Mouse (Mus musculus): ENCODE results near the gene Gng12. TPM values are rescaled to one million over a fixed set of nuclear protein-coding genes. Genes with fewer than 3 reads are reported as not detected.

The Gng12 gene
- polyA plus RNA-seq, 2 experiments: 11.6 to 32.5 TPM

- H3K9ac ChIP-seq (replicated peaks): peak overlapping the region; percentile 98
- peak; percentile 68 to 72 (median 70) for DNase-seq (ENCODE audit: low read depth in 3 of 3, low spot score in 3 of 3)
- peak overlapping the region; percentile 96 for H3K27ac ChIP-seq
- WGBS (ENCODE audit: insufficient replicate concordance): 18% methylated on average over 19 of the region's 19 CpGs
- no peaks in the 10 kb centered on the region for H3K27me3 ChIP-seq (ENCODE audit: control insufficient read depth, insufficient read depth, low read length)
- peaks cover 14 to 19% of the 10 kb centered on the region in 2 experiments for H3K4me1 ChIP-seq (replicated peaks; ENCODE audit: control insufficient read depth in 2 of 2, insufficient read depth in 2 of 2, low read length in 1 of 2)
- peak; percentile 54; the same call in 1 of the 2 replicates for TF ChIP-seq EP300 (IDR thresholded peaks at IDR 0.05; ENCODE audit: low read depth)
- no peak for TF ChIP-seq CTCF (IDR thresholded peaks at IDR 0.05; ENCODE audit: low read depth)
- H3K36me3 ChIP-seq (replicated peaks; ENCODE audit: control insufficient read depth, insufficient read depth, low read depth): peaks cover 18% of the 10 kb centered on the region
- peak; percentile 64 for ATAC-seq (ENCODE audit: insufficient read depth)
- H3K9me3 ChIP-seq (ENCODE audit: control insufficient read depth, low read length): no peaks in the 10 kb centered on the region
- peak overlapping the region; percentile 91 to 97 for H3K4me3 ChIP-seq (ENCODE audit: insufficient read depth in 1 of 2, low read depth in 2 of 2, low read length in 2 of 2)
- H3K4me2 ChIP-seq (ENCODE audit: low read depth): peak overlapping the region; percentile 69
Measured at GRCm38 (mm10) chr6:67035388-67036299, 139.4 kb downstream of the Gng12 start.

GRCm38 (mm10) chr6:67036356-67036811 is 140.2 kb downstream of the Gng12 start:
- H3K4me1 ChIP-seq (replicated peaks; ENCODE audit: control insufficient read depth in 2 of 2, insufficient read depth in 2 of 2, low read length in 1 of 2): peaks cover 14 to 19% of the 10 kb centered on the region in 2 experiments
- under 1% methylated on average over 29 of the region's 29 CpGs for WGBS (ENCODE audit: insufficient replicate concordance)
- TF ChIP-seq EP300 (IDR thresholded peaks at IDR 0.05; ENCODE audit: low read depth): peak; percentile 52; the same call in 1 of the 2 replicates
- TF ChIP-seq CTCF (IDR thresholded peaks at IDR 0.05; ENCODE audit: low read depth): peak; percentile 87
- H3K4me3 ChIP-seq (ENCODE audit: insufficient read depth in 1 of 2, low read depth in 2 of 2, low read length in 2 of 2): peak overlapping the region; percentile 91 to 97
- DNase-seq (ENCODE audit: low read depth in 3 of 3, low spot score in 3 of 3) (peak; percentile 79 to 82 (median 81)), ATAC-seq (ENCODE audit: insufficient read depth) (peak; percentile 71)
- peak overlapping the region; percentile 96 for H3K27ac ChIP-seq
- peak overlapping the region; percentile 98 for H3K9ac ChIP-seq (replicated peaks)
- peak overlapping the region; percentile 69 for H3K4me2 ChIP-seq (ENCODE audit: low read depth)
- H3K9me3 ChIP-seq (ENCODE audit: control insufficient read depth, low read length): no peaks in the 10 kb centered on the region
- H3K27me3 ChIP-seq (ENCODE audit: control insufficient read depth, insufficient read depth, low read length): no peaks in the 10 kb centered on the region
- peaks cover 18% of the 10 kb centered on the region for H3K36me3 ChIP-seq (replicated peaks; ENCODE audit: control insufficient read depth, insufficient read depth, low read depth)

- peak within 1 kb of the TSS; percentile 98 for H3K9ac ChIP-seq (replicated peaks)
- peaks cover 14 to 19% of the 10 kb centered on the region in 2 experiments for H3K4me1 ChIP-seq (replicated peaks; ENCODE audit: control insufficient read depth in 2 of 2, insufficient read depth in 2 of 2, low read length in 1 of 2)
- peaks cover 18% of the 10 kb centered on the region for H3K36me3 ChIP-seq (replicated peaks; ENCODE audit: control insufficient read depth, insufficient read depth, low read depth)
- peak within 1 kb of the TSS; percentile 91 to 97 for H3K4me3 ChIP-seq (ENCODE audit: insufficient read depth in 1 of 2, low read depth in 2 of 2, low read length in 2 of 2)
- no peaks in the 10 kb centered on the region for H3K27me3 ChIP-seq (ENCODE audit: control insufficient read depth, insufficient read depth, low read length)
- DNase-seq (ENCODE audit: low read depth in 3 of 3, low spot score in 3 of 3) (peak; percentile 97 to 99 (median 98)), ATAC-seq (ENCODE audit: insufficient read depth) (peak; percentile 88)
- TF ChIP-seq CTCF (IDR thresholded peaks at IDR 0.05; ENCODE audit: low read depth) (peak; percentile 43), EP300 (IDR thresholded peaks at IDR 0.05; ENCODE audit: low read depth) (no peak)
- H3K4me2 ChIP-seq (ENCODE audit: low read depth): peak within 1 kb of the TSS; percentile 70
- H3K27ac ChIP-seq: peak within 1 kb of the TSS; percentile 96
- under 1% methylated on average over 69 of the region's 69 CpGs for WGBS (ENCODE audit: insufficient replicate concordance)
- no peaks in the 10 kb centered on the region for H3K9me3 ChIP-seq (ENCODE audit: control insufficient read depth, low read length)
Measured at GRCm38 (mm10) chr6:67036837-67037628, 140.8 kb downstream of the Gng12 start, which contains the start of gene Gadd45a. Gadd45a (minus strand) TSS chr6:67037457.

GRCm38 (mm10) chr6:67038964-67039363 is 142.8 kb downstream of the Gng12 start:
- ATAC-seq (ENCODE audit: insufficient read depth) (no peak), DNase-seq (ENCODE audit: low read depth in 3 of 3, low spot score in 3 of 3) (no peak)
- Histone ChIP-seq H3K27me3 (ENCODE audit: control insufficient read depth, insufficient read depth, low read length) (no peaks in the 10 kb centered on the region), H3K4me1 (replicated peaks; ENCODE audit: control insufficient read depth in 2 of 2, insufficient read depth in 2 of 2, low read length in 1 of 2) (peaks cover 7 to 19% of the 10 kb centered on the region in 2 experiments), H3K9ac (replicated peaks) (no peak overlapping the region), H3K36me3 (replicated peaks; ENCODE audit: control insufficient read depth, insufficient read depth, low read depth) (peaks cover 14% of the 10 kb centered on the region), H3K4me2 (ENCODE audit: low read depth) (no peak overlapping the region), H3K9me3 (ENCODE audit: control insufficient read depth, low read length) (no peaks in the 10 kb centered on the region), H3K4me3 (ENCODE audit: insufficient read depth in 1 of 2, low read depth in 2 of 2, low read length in 2 of 2) (no peak overlapping the region), H3K27ac (no peak overlapping the region)
- 83% methylated on average over 2 of the region's 3 CpGs for WGBS (ENCODE audit: insufficient replicate concordance)
- TF ChIP-seq CTCF (IDR thresholded peaks at IDR 0.05; ENCODE audit: low read depth): peak; percentile 42
- 0 out of 2 replicates have a peak, but pooled peaks have one; percentile 7 for TF ChIP-seq EP300 (IDR thresholded peaks at IDR 0.05; ENCODE audit: low read depth)

Measured in liver, embryonic 14.5 days (tissue).